ENCODE assay signal across 9 mouse cellular contexts in genomic region chr6:91000819-91001525, GRCm38 (mm10). TPM values are rescaled to one million over a fixed set of nuclear protein-coding genes. Genes with fewer than 3 reads are reported as not detected.
DNase-seq lines count a peak whose midpoint lies in the region; ATAC-seq and TF ChIP-seq lines count a peak whose summit lies in the region.
"Had no signal": no experiment of that assay in that cellular context is flagged by ENCODE, and none has a peak within 500 bp of the region (broad histone marks: within the 10 kb centered on the region; RNA-seq: fewer than 3 reads in every experiment).

No protein-coding gene starts in this region.

- H3K36me3 ChIP-seq in kidney, embryonic 16.5 days (ENCODE audit: insufficient read depth, low read length): no peaks in the 10 kb centered on the region
- no peaks in the 10 kb centered on the region for H3K36me3 ChIP-seq in heart, embryonic 15.5 days
- no peaks in the 10 kb centered on the region for H3K36me3 ChIP-seq in neural tube, embryonic 13.5 days
- no peaks in the 10 kb centered on the region for H3K36me3 ChIP-seq in thymus, adult 2 months (ENCODE audit: control insufficient read depth, insufficient read depth, low read length)

- H3K27ac ChIP-seq in kidney, embryonic 16.5 days (ENCODE audit: low read length): no peak overlapping the region
- no peak overlapping the region for H3K27ac ChIP-seq in heart, embryonic 15.5 days
- peak overlapping the region; percentile 49 for H3K27ac ChIP-seq in neural tube, embryonic 13.5 days (replicated peaks)
- no peak overlapping the region for H3K27ac ChIP-seq in thymus, adult 2 months (ENCODE audit: control insufficient read depth, insufficient read depth, low read length)
- H3K27ac ChIP-seq: macrophage had no signal

- H3K27me3 ChIP-seq in kidney, embryonic 16.5 days (ENCODE audit: insufficient read depth, low read length): no peaks in the 10 kb centered on the region
- H3K27me3 ChIP-seq in heart, embryonic 15.5 days: no peaks in the 10 kb centered on the region
- no peaks in the 10 kb centered on the region for H3K27me3 ChIP-seq in neural tube, embryonic 13.5 days
- H3K27me3 ChIP-seq in thymus, adult 2 months (ENCODE audit: control insufficient read depth, insufficient read depth, low read length): no peaks in the 10 kb centered on the region

- H3K4me2 ChIP-seq in kidney, embryonic 16.5 days (replicated peaks; ENCODE audit: low read depth, low read length): peak overlapping the region; percentile 14
- H3K4me2 ChIP-seq in heart, embryonic 15.5 days: peak overlapping the region; percentile 47
- peak overlapping the region; percentile 44 for H3K4me2 ChIP-seq in neural tube, embryonic 13.5 days

- TF ChIP-seq CTCF in thymus, adult 2 months (IDR thresholded peaks at IDR 0.05; ENCODE audit: borderline replicate concordance, control insufficient read depth, extremely low read depth, insufficient read depth, low read length, poor library complexity): no peak

- ATAC-seq in kidney, embryonic 16.5 days (ENCODE audit: low FRiP score, low TSS enrichment): 0 out of 2 replicates have a peak, but pooled peaks have one; percentile 24
- no peak for ATAC-seq in heart, embryonic 15.5 days (replicated peaks; ENCODE audit: insufficient number of reproducible peaks, insufficient read depth, low FRiP score, low read depth)
- peak; percentile 75 for ATAC-seq in neural tube, embryonic 13.5 days (ENCODE audit: low read depth)

- H3K9ac ChIP-seq in kidney, embryonic 16.5 days (replicated peaks; ENCODE audit: low read length): no peak overlapping the region
- no peak overlapping the region for H3K9ac ChIP-seq in heart, embryonic 15.5 days
- H3K9ac ChIP-seq in neural tube, embryonic 13.5 days: peak overlapping the region; percentile 47; the same call in 1 of the 2 replicates

- no peak for TF ChIP-seq POLR2A in thymus, adult 2 months (IDR thresholded peaks at IDR 0.05; ENCODE audit: control insufficient read depth, extremely low read depth, insufficient read depth, low read length, poor library complexity)

- H3K4me3 ChIP-seq in kidney, embryonic 16.5 days (ENCODE audit: low read length): no peak overlapping the region
- H3K4me3 ChIP-seq in heart, embryonic 15.5 days: no peak overlapping the region
- no peak overlapping the region for H3K4me3 ChIP-seq in neural tube, embryonic 13.5 days
- no peak overlapping the region for H3K4me3 ChIP-seq in thymus, adult 2 months (ENCODE audit: control insufficient read depth, insufficient read depth, low read length)

- DNase-seq in kidney, adult 8-10 months: no peak
- DNase-seq in adrenal gland, postnatal 25 days: peak; percentile 65
- peak; percentile 60 to 73 for DNase-seq in left cerebral cortex, adult 8-10 months (ENCODE audit: low spot score in 2 of 2)
- no peak for DNase-seq in thymus, adult 2 months
- no peak for DNase-seq in kidney, postnatal 14 days

- no peaks in the 10 kb centered on the region for H3K4me1 ChIP-seq in kidney, embryonic 16.5 days (ENCODE audit: insufficient read depth, low read length)
- peaks cover 34% of the 10 kb centered on the region for H3K4me1 ChIP-seq in heart, embryonic 15.5 days (replicated peaks)
- H3K4me1 ChIP-seq in neural tube, embryonic 13.5 days (replicated peaks): peaks cover 22% of the 10 kb centered on the region
- no peaks in the 10 kb centered on the region for H3K4me1 ChIP-seq in thymus, adult 2 months (replicated peaks; ENCODE audit: control insufficient read depth, insufficient read depth, low read length)

- WGBS in kidney, embryonic 16.5 days: 11% methylated on average over 15 of the region's 15 CpGs
- 19% methylated on average over 15 of the region's 15 CpGs for whole genome bisulfite sequencing in heart, embryonic 15.5 days
- WGBS in neural tube, embryonic 13.5 days: 9% methylated on average over 15 of the region's 15 CpGs
- 57% methylated on average over 15 of the region's 15 CpGs for WGBS in thymus, adult 2 months

- no peaks in the 10 kb centered on the region for H3K9me3 ChIP-seq in kidney, embryonic 16.5 days (ENCODE audit: low read length)
- no peaks in the 10 kb centered on the region for H3K9me3 ChIP-seq in heart, embryonic 15.5 days (replicated peaks)
- no peaks in the 10 kb centered on the region for H3K9me3 ChIP-seq in neural tube, embryonic 13.5 days

RNA-seq across cellular contexts. Expression of gene Iqsec1, which starts 12.5 kb away (rescaled TPM):
- polyA plus RNA-seq in kidney, embryonic 16.5 days (2015; fragmentation: Nextera tagmentation; extraction: Ambion mirVana): 10.5 and 10.9 TPM in 2 replicates
- total RNA-seq in adrenal gland, postnatal 25 days (2021): 104 and 105 TPM in 2 replicates
- polyA plus RNA-seq in heart, embryonic 15.5 days (2015; fragmentation: Nextera tagmentation; extraction: Ambion mirVana): 12.3 and 15.3 TPM in 2 replicates
- total RNA-seq in left cerebral cortex, adult 8-10 months (2022): 100 to 1,000 TPM; 334 to 403 (median 359) TPM
- 15.0 and 15.9 TPM in 2 replicates for polyA plus RNA-seq in neural tube, embryonic 13.5 days (2015; fragmentation: Nextera tagmentation; extraction: Ambion mirVana)
- polyA plus RNA-seq in thymus, adult 2 months (2012; rRNA removed): 124 and 178 TPM in 2 replicates

Comparison
In these comparisons a context has a peak if more than half of its experiments do, and no peak if none do; other contexts are left out.
1. DNase-seq: peak in adrenal gland, postnatal 25 days (single experiment) and left cerebral cortex, adult 8-10 months (2 of 2); none in kidney, adult 8-10 months (0 of 2), thymus, adult 2 months (single experiment) and kidney, postnatal 14 days (single experiment).
2. Peak in every context shown above with its lines, with median percentiles within 50 percentile points of each other: H3K4me2 ChIP-seq.